Mouse (Mus musculus) lung, postnatal 0 days (tissue): ENCODE measurements around the gene Kif2a.

Source experiments
- CTCF ChIP-seq: IDR thresholded peaks from 2 replicates; pipeline ENCODE4 v1.5.1; 2016; ENCODE audit warnings: antibody characterized with exemption, mild to moderate bottlenecking
- EP300 ChIP-seq: IDR thresholded peaks from 2 replicates; pipeline ENCODE4 v1.6.1; 2016; ENCODE audit warnings: antibody characterized with exemption, mild to moderate bottlenecking, control low read depth

DNA sequence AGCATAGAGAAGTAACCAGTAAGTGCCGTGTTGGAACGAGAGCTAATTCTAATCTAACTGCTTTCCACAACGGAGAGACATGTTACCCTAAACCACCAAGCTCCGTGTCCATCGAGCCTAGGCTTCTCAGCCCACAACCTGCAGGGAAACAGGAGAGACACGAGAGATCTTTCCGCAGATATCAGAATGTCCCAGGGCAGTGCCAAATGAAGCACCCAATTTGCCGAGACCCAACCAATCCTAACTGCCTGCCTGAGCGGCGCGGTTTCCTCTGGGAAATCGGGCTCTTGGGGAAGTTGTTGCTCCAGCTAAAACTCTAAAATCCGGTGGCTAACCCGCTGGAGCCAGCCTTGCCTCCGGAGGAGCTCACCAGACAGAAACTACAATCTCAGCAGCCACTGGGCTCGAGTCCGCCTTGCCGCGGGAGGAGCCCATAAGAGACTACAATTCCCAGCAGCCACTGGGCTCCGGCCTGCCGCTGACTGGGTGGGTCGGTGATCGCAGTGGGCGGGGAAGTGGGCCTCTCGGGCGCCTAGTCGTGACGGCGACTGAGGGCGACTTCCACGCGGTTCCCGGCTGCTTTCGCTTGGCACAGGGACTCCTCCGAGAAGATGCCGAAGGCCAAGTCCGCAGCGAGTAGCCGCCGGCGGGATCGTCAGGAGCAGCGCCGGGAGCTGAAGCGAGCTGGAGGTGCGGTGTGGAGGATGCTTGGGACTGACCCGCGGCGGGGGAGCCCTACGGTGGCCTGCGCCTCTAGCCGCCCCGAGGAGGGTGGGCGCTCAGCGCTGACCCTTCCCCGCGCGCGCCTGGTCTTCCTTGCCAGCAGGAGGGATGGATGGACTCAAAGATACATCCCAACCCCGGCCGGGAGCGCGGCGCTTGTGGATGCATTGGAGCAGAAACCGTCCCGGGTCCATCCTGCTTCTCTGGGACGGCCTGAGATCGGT lies 75.1 kb downstream of the Kif2a start, which contains the start of gene Dimt1:
- 0 out of 2 replicates have a peak, but pooled peaks have one; percentile 1 for TF ChIP-seq CTCF
- no peak for TF ChIP-seq EP300
